Mouse (Mus musculus): ENCODE measurements around the gene Gm13279. TPM values are rescaled to one million over a fixed set of nuclear protein-coding genes. Genes with fewer than 3 reads are reported as not detected.

Gm13279 gene
- total RNA-seq, 2 experiments from 2014 or later: not detected

Other genes with a start within 250 kb of the Gm13279 start
- gene Ifna15, start 239.2 kb upstream of the Gm13279 start, total RNA-seq (2023): not detected
- not detected for gene Ifna14, start 225.6 kb upstream of the Gm13279 start, total RNA-seq (2023)
- gene Ifna9, start 205.0 kb upstream of the Gm13279 start, total RNA-seq (2023): not detected
- not detected for gene Ifna12, start 194.0 kb upstream of the Gm13279 start, total RNA-seq (2023)
- not detected for gene C87499, start 163.0 kb upstream of the Gm13279 start, total RNA-seq (2023)
- not detected for gene Ifna13, start 152.9 kb upstream of the Gm13279 start, total RNA-seq (2023)
- gene Ifna16, start 120.5 kb upstream of the Gm13279 start, total RNA-seq (2023): not detected
- not detected for gene Ifna2, start 113.5 kb upstream of the Gm13279 start, total RNA-seq (2023)
- not detected for gene Ifnab, start 106.0 kb upstream of the Gm13279 start, total RNA-seq (2023)
- gene Gm26566, start 75.6 kb upstream of the Gm13279 start, total RNA-seq (2023): under 1 TPM in 1 of 2 experiments, not detected in 1; 0.40 TPM
- gene Klhl9, start 74.9 kb upstream of the Gm13279 start, total RNA-seq (2023): 10 to 100 TPM; 51.0 to 52.2 TPM
- not detected for gene Gm13271, start 42.5 kb upstream of the Gm13279 start, total RNA-seq (2023)
- gene Gm13283, start 37.3 kb upstream of the Gm13279 start, total RNA-seq (2023): not detected
- not detected for gene Gm13290, start 23.6 kb upstream of the Gm13279 start, total RNA-seq (2023)
- not detected for gene Gm13289, start 20.5 kb upstream of the Gm13279 start, total RNA-seq (2023)
- not detected for gene Gm13272, start 17.5 kb upstream of the Gm13279 start, total RNA-seq (2023)
- under 1 TPM in 1 of 2 experiments, not detected in 1; 0.70 TPM for gene Ifnz, start 15.3 kb upstream of the Gm13279 start, total RNA-seq (2023)
- not detected for gene Gm13276, start 11.7 kb upstream of the Gm13279 start, total RNA-seq (2023)
- not detected for gene Gm13277, start 8.8 kb upstream of the Gm13279 start, total RNA-seq (2023)
- not detected for gene Gm13278, start 5.8 kb upstream of the Gm13279 start, total RNA-seq (2023)
- gene Gm13275, start 2.9 kb upstream of the Gm13279 start, total RNA-seq (2023): not detected
- under 1 TPM in 1 of 2 experiments, not detected in 1; 0.29 TPM for gene Gm13285, start 2.3 kb downstream of the Gm13279 start, total RNA-seq (2023)
- gene Gm13287, start 5.9 kb downstream of the Gm13279 start, total RNA-seq (2023): not detected
- not detected for gene Gm13288, start 8.1 kb downstream of the Gm13279 start, total RNA-seq (2023)
- gene Ifna7, start 18.8 kb downstream of the Gm13279 start, total RNA-seq (2023): not detected
- not detected for gene Ifna11, start 22.6 kb downstream of the Gm13279 start, total RNA-seq (2023)
- gene Ifna6, start 30.0 kb downstream of the Gm13279 start, total RNA-seq (2023): not detected
- gene Ifna5, start 38.1 kb downstream of the Gm13279 start, total RNA-seq (2023): not detected
- gene Ifna4, start 44.5 kb downstream of the Gm13279 start, total RNA-seq (2023): not detected
- not detected for gene Ifna1, start 52.7 kb downstream of the Gm13279 start, total RNA-seq (2023)
- gene Ifne, start 82.8 kb downstream of the Gm13279 start, total RNA-seq (2023): not detected